Mouse (Mus musculus) kidney, adult 2 months (tissue): ENCODE measurements at regions not wholly inside any gene's neighbourhood (a gene's known extent, or its start where the extent isn't known, plus 50 kb on each side); places are given as distances from the start of the nearest gene placed in this dataset.

ENCODE experiments used
- CTCF ChIP-seq: fragments of 200-500 bp; conservative IDR thresholded peaks from 2 replicates; pipeline ENCODE4 v1.5.1; 2011; ENCODE audit warnings: low read depth, mild to moderate bottlenecking, control low read depth, low read length, moderate library complexity, mixed read lengths; ENCODE audit not compliant: insufficient read depth, insufficient read length
- POLR2A ChIP-seq: fragments of 200-500 bp; IDR thresholded peaks from one replicate; pipeline ENCODE4 v1.6.1; 2011; ENCODE audit warnings: low read depth, low read length, control low read depth

DNA sequence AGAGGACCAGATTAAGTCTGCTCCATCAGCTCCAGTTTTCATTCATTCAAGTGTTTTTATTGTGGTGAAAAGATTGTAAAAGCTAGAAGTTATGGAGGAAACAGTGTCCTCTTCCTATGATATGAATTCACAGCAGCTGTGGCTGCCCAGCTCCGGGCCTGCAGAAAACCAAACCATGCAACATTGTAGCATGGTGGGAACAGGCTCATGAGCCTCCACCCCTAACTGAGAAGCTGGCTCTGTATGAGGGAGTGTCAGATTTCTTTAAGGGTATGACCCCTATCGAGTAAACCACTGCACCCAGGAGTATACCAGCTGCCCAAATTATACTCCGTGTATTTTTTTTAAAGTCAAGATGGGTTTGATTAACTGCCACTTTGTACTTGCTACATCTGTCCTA lies 189.4 kb downstream of the Atp23 start:
- no peak for TF ChIP-seq POLR2A
- TF ChIP-seq CTCF, result no peak
